Mouse (Mus musculus): ENCODE data around the gene Unc119.
A peak's percentile ranks its signal among the peaks of the same experiment; 100 is the strongest.

Unc119 gene

GRCm38 (mm10) chr11:78344328-78344889 is 1.1 kb downstream of the Unc119 start:
- no peak for DNase-seq (ENCODE audit: low spot score)

- peak; percentile 48 for DNase-seq (ENCODE audit: low spot score)
These were observed 1.8 kb downstream of the Unc119 start for GRCm38 (mm10) chr11:78344890-78345715.

GRCm38 (mm10) chr11:78345801-78346200 is 2.5 kb downstream of the Unc119 start:
- no peak for DNase-seq (ENCODE audit: low spot score)

GRCm38 (mm10) chr11:78346326-78347069 is 3.2 kb downstream of the Unc119 start:
- DNase-seq (ENCODE audit: low spot score), result no peak

GRCm38 (mm10) chr11:78347070-78347754 is 3.9 kb downstream of the Unc119 start:
- DNase-seq (ENCODE audit: low spot score), result no peak

GRCm38 (mm10) chr11:78347908-78348307 is 4.6 kb downstream of the Unc119 start:
- DNase-seq (ENCODE audit: low spot score), result no peak

GRCm38 (mm10) chr11:78348474-78348873 is 5.2 kb downstream of the Unc119 start:
- no peak for DNase-seq (ENCODE audit: low spot score)

GRCm38 (mm10) chr11:78349441-78350358 is 6.4 kb downstream of the Unc119 start:
- no peak for DNase-seq (ENCODE audit: low spot score)

GRCm38 (mm10) chr11:78353081-78353480 is 9.8 kb downstream of the Unc119 start:
- DNase-seq (ENCODE audit: low spot score), result no peak

GRCm38 (mm10) chr11:78354905-78355304 is 11.6 kb downstream of the Unc119 start:
- no peak for DNase-seq (ENCODE audit: low spot score)

GRCm38 (mm10) chr11:78355471-78356238 is 12.4 kb downstream of the Unc119 start:
- no peak for DNase-seq (ENCODE audit: low spot score)

- DNase-seq (ENCODE audit: low spot score), result no peak
These were observed 15.2 kb downstream of the Unc119 start for GRCm38 (mm10) chr11:78358330-78359007.

- DNase-seq (ENCODE audit: low spot score), result no peak
These were observed 17.0 kb downstream of the Unc119 start for GRCm38 (mm10) chr11:78360125-78360788.

- DNase-seq (ENCODE audit: low spot score), result no peak
These were observed 17.5 kb downstream of the Unc119 start for GRCm38 (mm10) chr11:78360789-78361131.

GRCm38 (mm10) chr11:78363309-78364007 is 20.2 kb downstream of the Unc119 start:
- DNase-seq (ENCODE audit: low spot score), result no peak

GRCm38 (mm10) chr11:78364103-78364502 is 20.8 kb downstream of the Unc119 start:
- no peak for DNase-seq (ENCODE audit: low spot score)

GRCm38 (mm10) chr11:78367456-78368225 is 24.4 kb downstream of the Unc119 start:
- DNase-seq (ENCODE audit: low spot score), result no peak

GRCm38 (mm10) chr11:78370389-78370788 is 27.1 kb downstream of the Unc119 start:
- no peak for DNase-seq (ENCODE audit: low spot score)
